Mouse (Mus musculus) ES-E14 (cell line): ENCODE results near the gene Col25a1. TPM values are rescaled to one million over a fixed set of nuclear protein-coding genes. Genes with fewer than 3 reads are reported as not detected.

Experiments used
- DNase-seq: peaks from one replicate; pipeline ENCODE4 v3.0.0-alpha.2; 2013; ENCODE audit warnings: low read depth, low spot score
- H3K27ac ChIP-seq: 2 replicates; pipeline ENCODE4 v1.5.1; 2012; ENCODE audit warnings: low read depth, mild to moderate bottlenecking, low read length, moderate library complexity, mixed read lengths; ENCODE audit not compliant: poor library complexity, insufficient read depth, severe bottlenecking
- H3K36me3 ChIP-seq: 2 replicates; pipeline ENCODE4 v1.6.1; 2012; ENCODE audit warnings: mild to moderate bottlenecking, low read length, moderate library complexity, mixed read lengths; ENCODE audit not compliant: control insufficient read depth, poor library complexity, insufficient read depth, severe bottlenecking
- H3K4me1 ChIP-seq, 2 experiments: fragments of 150-350 bp in 1 of 2; sonication (generic) in 1 of 2; 2 replicates each; pipeline ENCODE4 v1.6.1; 2012; ENCODE audit warnings: low read length in 2 of 2, mild to moderate bottlenecking in 1 of 2, mixed read lengths in 1 of 2; ENCODE audit not compliant: control insufficient read depth in 2 of 2, insufficient read depth in 2 of 2, poor library complexity in 1 of 2
- H3K4me3 ChIP-seq, 2 experiments: fragments of 150-350 bp in 1 of 2; sonication (generic) in 1 of 2; 2 replicates each; pipeline ENCODE4 v1.5.1; 2012; ENCODE audit warnings: low read length in 2 of 2, low read depth in 1 of 2, mild to moderate bottlenecking in 1 of 2, mixed read lengths in 1 of 2; ENCODE audit not compliant: insufficient read depth in 1 of 2, poor library complexity in 1 of 2, severe bottlenecking in 1 of 2
- H3K9ac ChIP-seq: 2 replicates; pipeline ENCODE4 v1.6.1; 2012; ENCODE audit warnings: low read depth, mild to moderate bottlenecking, low read length, mixed read lengths; ENCODE audit not compliant: poor library complexity, insufficient read depth, severe bottlenecking
- H3K9me3 ChIP-seq: fragments of 150-350 bp; sonication (generic); 2 replicates; pipeline ENCODE4 v1.6.1; 2012; ENCODE audit warnings: low read depth, mild to moderate bottlenecking, low read length; ENCODE audit not compliant: control insufficient read depth, insufficient read depth
- CHD2 ChIP-seq: IDR thresholded peaks from 2 replicates; pipeline ENCODE4 v1.6.1; 2014; ENCODE audit warnings: mild to moderate bottlenecking, low read depth, low read length, inconsistent platforms
- HCFC1 ChIP-seq: IDR thresholded peaks from 2 replicates; pipeline ENCODE4 v1.6.1; 2012; ENCODE audit warnings: low read length, inconsistent platforms, borderline replicate concordance; ENCODE audit not compliant: insufficient read depth
- MAFK ChIP-seq: IDR thresholded peaks from 2 replicates; pipeline ENCODE4 v1.6.1; 2014; ENCODE audit warnings: mild to moderate bottlenecking, low read depth, low read length, inconsistent platforms; ENCODE audit not compliant: insufficient read depth
- ZC3H11A ChIP-seq: IDR thresholded peaks from 2 replicates; pipeline ENCODE4 v1.6.1; 2012; ENCODE audit warnings: low read depth, mild to moderate bottlenecking, inconsistent platforms, low read length, borderline replicate concordance
- ZNF384 ChIP-seq: IDR thresholded peaks from 2 replicates; pipeline ENCODE4 v1.6.1; 2012; ENCODE audit warnings: low read depth, low read length, inconsistent platforms
- in situ Hi-C, 2 experiments: fragments of 600-800 bp; cut with MboI; formaldehyde crosslinking; loops; one replicate each; pipeline ENCODE4 v1.15.1; 2025; ENCODE audit warnings: low sequenced_read_pairs in 2 of 2, inconsistent platforms in 1 of 2; ENCODE audit not compliant: unreplicated experiment in 2 of 2
- total RNA-seq: library from RNA; depleted of rRNA; stranded (reverse); fragments of 300-350 nt; gene quantifications from 2 replicates; pipeline ENCODE4 v1.2.3, GENCODE M21; 2012

Gene Col25a1
- total RNA-seq, 1 experiment, result 0.45 TPM

GRCm38 (mm10) chr3:130220811-130221210, 89.5 kb downstream of the Col25a1 start:
- no peak for TF ChIP-seq CHD2
- TF ChIP-seq MAFK, result peak; percentile 90
- DNase-seq, result peak; percentile 2
- Histone ChIP-seq H3K9ac (no peak overlapping the region), H3K4me3 (no peak overlapping the region), H3K27ac (no peak overlapping the region), H3K9me3 (no peaks in the 10 kb centered on the region), H3K4me1 (no peaks in the 10 kb centered on the region), H3K36me3 (no peaks in the 10 kb centered on the region)
- in situ Hi-C loops, result no loop called here

GRCm38 (mm10) chr3:130228186-130228585, 96.9 kb downstream of the Col25a1 start:
- Histone ChIP-seq H3K4me3 (no peak overlapping the region), H3K9me3 (no peaks in the 10 kb centered on the region), H3K9ac (no peak overlapping the region), H3K27ac (no peak overlapping the region), H3K36me3 (no peaks in the 10 kb centered on the region), H3K4me1 (no peaks in the 10 kb centered on the region)
- in situ Hi-C loops, result no loop called here
- no peak for DNase-seq
- TF ChIP-seq HCFC1 (no peak), CHD2 (no peak), MAFK (no peak), ZNF384 (no peak), ZC3H11A (no peak)

- Histone ChIP-seq H3K9me3 (no peaks in the 10 kb centered on the region), H3K4me3 (no peak overlapping the region), H3K4me1 (no peaks in the 10 kb centered on the region), H3K36me3 (no peaks in the 10 kb centered on the region), H3K27ac (no peak overlapping the region), H3K9ac (no peak overlapping the region)
- TF ChIP-seq CHD2, result no peak
- no peak for TF ChIP-seq MAFK
- no peak for TF ChIP-seq ZNF384
- in situ Hi-C loops, result no loop called here
- no peak for DNase-seq
Measured at GRCm38 (mm10) chr3:130232944-130233343, 101.6 kb downstream of the Col25a1 start.

GRCm38 (mm10) chr3:130235233-130235632, 103.9 kb downstream of the Col25a1 start:
- H3K27ac ChIP-seq, result no peak overlapping the region
- TF ChIP-seq HCFC1 (no peak), MAFK (no peak), ZC3H11A (no peak), ZNF384 (no peak), CHD2 (no peak)
- H3K9ac ChIP-seq, result no peak overlapping the region
- in situ Hi-C loops, result no loop called here
- no peak overlapping the region for H3K4me3 ChIP-seq
- no peaks in the 10 kb centered on the region for H3K9me3 ChIP-seq
- no peaks in the 10 kb centered on the region for H3K36me3 ChIP-seq
- no peak for DNase-seq
- no peaks in the 10 kb centered on the region for H3K4me1 ChIP-seq

GRCm38 (mm10) chr3:130236129-130236528, 104.8 kb downstream of the Col25a1 start:
- Histone ChIP-seq H3K9me3 (no peaks in the 10 kb centered on the region), H3K27ac (no peak overlapping the region), H3K4me1 (no peaks in the 10 kb centered on the region), H3K36me3 (no peaks in the 10 kb centered on the region), H3K4me3 (no peak overlapping the region), H3K9ac (no peak overlapping the region)
- no peak for DNase-seq
- in situ Hi-C loops, result no loop called here
- no peak for TF ChIP-seq CHD2
- no peak for TF ChIP-seq MAFK
- no peak for TF ChIP-seq HCFC1
- no peak for TF ChIP-seq ZC3H11A
- TF ChIP-seq ZNF384, result no peak
